Comparison of ENCODE assay signal across 11 mouse cellular contexts in the genomic region with DNA sequence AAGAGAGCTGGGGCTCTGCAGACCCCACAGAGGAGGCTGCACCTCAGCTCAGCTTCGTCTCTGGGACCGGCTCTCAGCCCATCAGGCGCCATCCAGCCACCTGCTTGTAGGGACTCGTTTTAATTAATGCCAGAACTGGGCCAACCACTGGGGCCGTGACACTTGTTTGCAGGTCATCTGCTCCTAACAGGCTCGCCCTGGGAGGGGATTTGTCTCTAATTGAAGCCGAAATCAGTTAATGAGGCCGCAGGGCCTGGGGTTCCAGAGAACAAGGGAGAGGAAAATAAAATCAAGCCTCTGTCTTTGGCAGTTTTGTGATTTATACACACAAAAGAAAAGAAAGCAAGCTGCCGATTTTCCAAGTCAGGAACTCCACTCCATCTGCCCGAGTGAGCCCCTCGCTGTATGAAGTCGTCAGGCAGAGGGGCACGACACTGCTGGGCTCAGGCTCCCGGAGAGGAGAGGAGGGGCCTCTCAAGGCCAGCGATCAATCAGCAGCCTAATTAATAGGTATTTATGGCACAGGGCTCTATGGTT.
DNase-seq lines count a peak whose midpoint lies in the region; ATAC-seq and TF ChIP-seq lines count a peak whose summit lies in the region.
"Had no signal": no experiment of that assay in that cellular context is flagged by ENCODE, and none has a peak within 500 bp of the region (broad histone marks: within the 10 kb centered on the region; RNA-seq: fewer than 3 reads in every experiment).

No protein-coding gene starts in this region.

- 0 out of 2 replicates have a peak, but pooled peaks cover 2% of the 10 kb centered on the region for H3K4me1 ChIP-seq in intestine, embryonic 15.5 days (replicated peaks)
- H3K4me1 ChIP-seq in intestine, postnatal 0 days (replicated peaks; ENCODE audit: control insufficient read depth, insufficient read depth, low read length), result 0 out of 2 replicates have a peak, but pooled peaks cover 6% of the 10 kb centered on the region
- H3K4me1 ChIP-seq in forebrain, embryonic 14.5 days (ENCODE audit: control insufficient read depth, insufficient read depth, low read length), result peaks cover 27% of the 10 kb centered on the region
- peaks cover 48% of the 10 kb centered on the region for H3K4me1 ChIP-seq in limb, embryonic 12.5 days (replicated peaks)
- peaks cover 11% of the 10 kb centered on the region for H3K4me1 ChIP-seq in neural tube, embryonic 15.5 days

- peak; percentile 42; the same call in 1 of the 2 replicates for ATAC-seq in intestine, embryonic 15.5 days
- no peak for ATAC-seq in intestine, postnatal 0 days
- peak; percentile 91 for ATAC-seq in forebrain, embryonic 14.5 days
- no peak for ATAC-seq in limb, embryonic 12.5 days (ENCODE audit: insufficient number of reproducible peaks, insufficient read depth, low FRiP score, low TSS enrichment, low read depth)
- no peak for ATAC-seq in neural tube, embryonic 15.5 days (ENCODE audit: low FRiP score)
- no peak for ATAC-seq in monocyte, adult 5-6 weeks (replicated peaks; ENCODE audit: insufficient number of reproducible peaks, low FRiP score, low TSS enrichment, poor library complexity, severe bottlenecking)

- H3K36me3 ChIP-seq in intestine, embryonic 15.5 days, result no peaks in the 10 kb centered on the region
- no peaks in the 10 kb centered on the region for H3K36me3 ChIP-seq in intestine, postnatal 0 days (ENCODE audit: control insufficient read depth, insufficient read depth)
- no peaks in the 10 kb centered on the region for H3K36me3 ChIP-seq in forebrain, embryonic 14.5 days (ENCODE audit: control insufficient read depth, insufficient read depth, low read length)
- H3K36me3 ChIP-seq in limb, embryonic 12.5 days, result no peaks in the 10 kb centered on the region
- H3K36me3 ChIP-seq in neural tube, embryonic 15.5 days, result no peaks in the 10 kb centered on the region
- H3K36me3 ChIP-seq: stomach, embryonic 15.5 days had no signal

- no peak overlapping the region for H3K27ac ChIP-seq in intestine, embryonic 15.5 days
- no peak overlapping the region for H3K27ac ChIP-seq in intestine, postnatal 0 days (ENCODE audit: low read depth, low read length)
- H3K27ac ChIP-seq in forebrain, embryonic 14.5 days (ENCODE audit: low read depth, low read length), result peak overlapping the region; percentile 85
- H3K27ac ChIP-seq in limb, embryonic 12.5 days, result no peak overlapping the region
- H3K27ac ChIP-seq in neural tube, embryonic 15.5 days (replicated peaks), result no peak overlapping the region
- H3K27ac ChIP-seq: stomach, embryonic 15.5 days had no signal

- 40% methylated on average over 15 of the region's 15 CpGs for WGBS in intestine, embryonic 15.5 days
- 47% methylated on average over 15 of the region's 15 CpGs for WGBS in intestine, postnatal 0 days
- WGBS in forebrain, embryonic 14.5 days, result 2% methylated on average over 15 of the region's 15 CpGs
- 2% methylated on average over 15 of the region's 15 CpGs for WGBS in limb, embryonic 12.5 days
- 11% methylated on average over 15 of the region's 15 CpGs for WGBS in neural tube, embryonic 15.5 days

- no peaks in the 10 kb centered on the region for H3K9me3 ChIP-seq in intestine, embryonic 15.5 days
- H3K9me3 ChIP-seq in intestine, postnatal 0 days (ENCODE audit: control insufficient read depth), result no peaks in the 10 kb centered on the region
- no peaks in the 10 kb centered on the region for H3K9me3 ChIP-seq in forebrain, embryonic 14.5 days (replicated peaks; ENCODE audit: control insufficient read depth, low read length)
- no peaks in the 10 kb centered on the region for H3K9me3 ChIP-seq in limb, embryonic 12.5 days
- H3K9me3 ChIP-seq in neural tube, embryonic 15.5 days (replicated peaks), result no peaks in the 10 kb centered on the region
- H3K9me3 ChIP-seq: stomach, embryonic 15.5 days had no signal

- H3K4me3 ChIP-seq in intestine, embryonic 15.5 days (replicated peaks), result no peak overlapping the region
- H3K4me3 ChIP-seq in intestine, postnatal 0 days (ENCODE audit: low read depth, low read length), result no peak overlapping the region
- no peak overlapping the region for H3K4me3 ChIP-seq in forebrain, embryonic 14.5 days (ENCODE audit: low read depth, low read length)
- H3K4me3 ChIP-seq in limb, embryonic 12.5 days (replicated peaks), result no peak overlapping the region
- H3K4me3 ChIP-seq in neural tube, embryonic 15.5 days (replicated peaks), result no peak overlapping the region
- H3K4me3 ChIP-seq: stomach, embryonic 15.5 days had no signal

- H3K9ac ChIP-seq in intestine, embryonic 15.5 days, result no peak overlapping the region
- no peak overlapping the region for H3K9ac ChIP-seq in intestine, postnatal 0 days (ENCODE audit: low read depth, low read length)
- peak overlapping the region; percentile 46; the same call in 1 of the 2 replicates for H3K9ac ChIP-seq in forebrain, embryonic 14.5 days (ENCODE audit: low read length)
- H3K9ac ChIP-seq in limb, embryonic 12.5 days (replicated peaks), result 0 out of 2 replicates have a peak overlapping the region, but pooled peaks have one; percentile 38
- H3K9ac ChIP-seq in neural tube, embryonic 15.5 days (replicated peaks), result 0 out of 2 replicates have a peak overlapping the region, but pooled peaks have one; percentile 23
- H3K9ac ChIP-seq: stomach, embryonic 15.5 days had no signal

- no peak overlapping the region for H3K4me2 ChIP-seq in intestine, embryonic 15.5 days (replicated peaks)
- no peak overlapping the region for H3K4me2 ChIP-seq in intestine, postnatal 0 days (replicated peaks; ENCODE audit: low read depth)
- H3K4me2 ChIP-seq in forebrain, embryonic 14.5 days (ENCODE audit: low read length), result peak overlapping the region; percentile 27
- H3K4me2 ChIP-seq in limb, embryonic 12.5 days, result peak overlapping the region; percentile 39
- H3K4me2 ChIP-seq in neural tube, embryonic 15.5 days, result no peak overlapping the region
- H3K4me2 ChIP-seq: stomach, embryonic 15.5 days had no signal

- DNase-seq in forebrain, embryonic 14.5 days (ENCODE audit: low spot score), result peak; percentile 91
- no peak for DNase-seq in adrenal gland, postnatal 36 days
- DNase-seq in right cerebral cortex, adult 2 months (ENCODE audit: low spot score in 2 of 2), result no peak
- DNase-seq: gastrocnemius, postnatal 36 days; kidney, adult 11 months had no signal

- TF ChIP-seq CTCF in intestine, postnatal 0 days (IDR thresholded peaks at IDR 0.05; ENCODE audit: low read depth), result no peak

- H3K27me3 ChIP-seq in intestine, embryonic 15.5 days (replicated peaks), result no peaks in the 10 kb centered on the region
- H3K27me3 ChIP-seq in intestine, postnatal 0 days (replicated peaks; ENCODE audit: control insufficient read depth, insufficient read depth, low read length), result no peaks in the 10 kb centered on the region
- H3K27me3 ChIP-seq in forebrain, embryonic 14.5 days (replicated peaks; ENCODE audit: control insufficient read depth, insufficient read depth, low read length), result no peaks in the 10 kb centered on the region
- peaks cover 35% of the 10 kb centered on the region for H3K27me3 ChIP-seq in limb, embryonic 12.5 days
- peaks cover 16% of the 10 kb centered on the region for H3K27me3 ChIP-seq in neural tube, embryonic 15.5 days (replicated peaks)
- H3K27me3 ChIP-seq: stomach, embryonic 15.5 days had no signal

Comparison
In these comparisons a context has a peak if more than half of its experiments do, and no peak if none do; other contexts are left out.
1. ATAC-seq: peak in intestine, embryonic 15.5 days (single experiment) and forebrain, embryonic 14.5 days (single experiment); none in intestine, postnatal 0 days (single experiment), limb, embryonic 12.5 days (single experiment), neural tube, embryonic 15.5 days (single experiment) and monocyte, adult 5-6 weeks (single experiment).
2. H3K4me2 ChIP-seq: peak in forebrain, embryonic 14.5 days (single experiment) and limb, embryonic 12.5 days (single experiment); none in intestine, embryonic 15.5 days (single experiment), intestine, postnatal 0 days (single experiment) and neural tube, embryonic 15.5 days (single experiment).
3. H3K9ac ChIP-seq: peak in forebrain, embryonic 14.5 days (single experiment), limb, embryonic 12.5 days (single experiment) and neural tube, embryonic 15.5 days (single experiment); none in intestine, embryonic 15.5 days (single experiment) and intestine, postnatal 0 days (single experiment).